Mouse (Mus musculus) lung, postnatal 0 days (tissue): Measurements from ENCODE around the gene Dgkk. TPM values are rescaled to one million over a fixed set of nuclear protein-coding genes. Genes with fewer than 3 reads are reported as not detected.
A peak's percentile ranks its signal among the peaks of the same experiment; 100 is the strongest.

Experiments
- ATAC-seq: fragments of 200-750 bp; cut with Nextera tagmentation; 2 replicates; pipeline ENCODE4 v1.8.0; 2017; ENCODE audit warnings: moderate library complexity
- DNase-seq: peaks from one replicate; pipeline ENCODE4 v3.0.0-alpha.2; 2016; ENCODE audit warnings: low spot score
- H3K27ac ChIP-seq: fragments of 300-500 bp; sonication (generic); 2 replicates; pipeline ENCODE4 v1.5.1; 2014; ENCODE audit warnings: antibody characterized with exemption, mild to moderate bottlenecking, low read length, mixed read lengths
- H3K27me3 ChIP-seq: fragments of 300-500 bp; sonication (generic); replicated peaks from 2 replicates; pipeline ENCODE4 v1.6.1; 2014; ENCODE audit warnings: low read length, mixed read lengths; ENCODE audit not compliant: insufficient read depth
- H3K36me3 ChIP-seq: fragments of 300-500 bp; sonication (generic); 2 replicates; pipeline ENCODE4 v1.6.1; 2014; ENCODE audit warnings: low read length, mixed read lengths; ENCODE audit not compliant: insufficient read depth
- H3K4me1 ChIP-seq: fragments of 300-500 bp; sonication (generic); 2 replicates; pipeline ENCODE4 v1.6.1; 2014; ENCODE audit warnings: antibody characterized with exemption, low read depth, low read length, mixed read lengths; ENCODE audit not compliant: insufficient read depth
- H3K4me2 ChIP-seq: fragments of 300-500 bp; sonication (generic); replicated peaks from 2 replicates; pipeline ENCODE4 v1.6.1; 2014; ENCODE audit warnings: low read depth, mild to moderate bottlenecking, low read length, moderate library complexity, mixed read lengths
- H3K4me3 ChIP-seq: fragments of 300-500 bp; sonication (generic); 2 replicates; pipeline ENCODE4 v1.5.1; 2014; ENCODE audit warnings: low read depth, low read length
- H3K9ac ChIP-seq: fragments of 300-500 bp; sonication (generic); replicated peaks from 2 replicates; pipeline ENCODE4 v1.6.1; 2014; ENCODE audit warnings: low read depth, mild to moderate bottlenecking
- H3K9me3 ChIP-seq: fragments of 300-500 bp; sonication (generic); 2 replicates; pipeline ENCODE4 v1.6.1; 2016; ENCODE audit warnings: low read length, mixed read lengths
- CTCF ChIP-seq: IDR thresholded peaks from 2 replicates; pipeline ENCODE4 v1.5.1; 2016; ENCODE audit warnings: antibody characterized with exemption, mild to moderate bottlenecking
- EP300 ChIP-seq: IDR thresholded peaks from 2 replicates; pipeline ENCODE4 v1.6.1; 2016; ENCODE audit warnings: antibody characterized with exemption, mild to moderate bottlenecking, control low read depth
- WGBS: fragments of 180-500 bp; shearing (Covaris S2); extraction: QIAGEN DNeasy Blood & Tissue Kit; methylation state at CpG from one replicate; pipeline ENCODE4 v1.1.7; 2014; 5-methylcytosine and 5-hydroxymethylcytosine counted together
- polyA plus RNA-seq: library from polyadenylated mRNA; unstranded; fragments of >200 nt; fragmentation: Nextera tagmentation; extraction: Ambion mirVana; gene quantifications from 2 replicates; pipeline ENCODE4 v1.2.1, GENCODE M21; 2015

Dgkk gene
- polyA plus RNA-seq, 1 experiment from 2014 or later, result 0.08 TPM

- H3K9ac ChIP-seq, result no peak overlapping the region
- H3K4me3 ChIP-seq, result no peak overlapping the region
- no peak for TF ChIP-seq EP300
- no peak for TF ChIP-seq CTCF
- ATAC-seq (no peak), DNase-seq (no peak)
- 14% methylated on average over 9 of the region's 16 CpGs for WGBS
- H3K4me2 ChIP-seq, result no peak overlapping the region
- no peaks in the 10 kb centered on the region for H3K36me3 ChIP-seq
- no peaks in the 10 kb centered on the region; the same call in 1 of the 2 replicates for H3K27me3 ChIP-seq
- H3K27ac ChIP-seq, result no peak overlapping the region
- no peaks in the 10 kb centered on the region for H3K4me1 ChIP-seq
- H3K9me3 ChIP-seq, result no peaks in the 10 kb centered on the region
Observed at GRCm38 (mm10) chrX:6779969-6780539, 948 bp downstream of the Dgkk start.

- H3K4me1 ChIP-seq, result no peaks in the 10 kb centered on the region
- ATAC-seq (no peak), DNase-seq (no peak)
- WGBS, result 28% methylated on average over 2 of the region's 2 CpGs
- peak; percentile 37 for TF ChIP-seq CTCF
- TF ChIP-seq EP300, result no peak
- H3K36me3 ChIP-seq, result no peaks in the 10 kb centered on the region
- no peak overlapping the region for H3K9ac ChIP-seq
- H3K4me3 ChIP-seq, result no peak overlapping the region
- H3K9me3 ChIP-seq, result no peaks in the 10 kb centered on the region
- no peak overlapping the region for H3K27ac ChIP-seq
- no peak overlapping the region for H3K4me2 ChIP-seq
- H3K27me3 ChIP-seq, result no peaks in the 10 kb centered on the region
Observed at GRCm38 (mm10) chrX:6832553-6832952, 53.4 kb downstream of the Dgkk start.

- WGBS, result 74% methylated on average over 3 of the region's 3 CpGs
- no peak for DNase-seq
- no peaks in the 10 kb centered on the region for H3K9me3 ChIP-seq
- H3K4me1 ChIP-seq, result no peaks in the 10 kb centered on the region
- no peak overlapping the region for H3K4me2 ChIP-seq
- no peak for ATAC-seq
- H3K4me3 ChIP-seq, result no peak overlapping the region
- TF ChIP-seq CTCF (no peak), EP300 (no peak)
- H3K27ac ChIP-seq, result no peak overlapping the region
- H3K27me3 ChIP-seq, result no peaks in the 10 kb centered on the region
- no peaks in the 10 kb centered on the region for H3K36me3 ChIP-seq
- no peak overlapping the region for H3K9ac ChIP-seq
Observed at GRCm38 (mm10) chrX:6853466-6853865, 74.4 kb downstream of the Dgkk start.

GRCm38 (mm10) chrX:6854136-6854535 lies 75.0 kb downstream of the Dgkk start:
- Histone ChIP-seq H3K4me1 (no peaks in the 10 kb centered on the region), H3K27ac (no peak overlapping the region), H3K4me2 (no peak overlapping the region), H3K27me3 (no peaks in the 10 kb centered on the region), H3K36me3 (no peaks in the 10 kb centered on the region), H3K4me3 (no peak overlapping the region), H3K9ac (no peak overlapping the region), H3K9me3 (no peaks in the 10 kb centered on the region)
- 74% methylated on average over 5 of the region's 5 CpGs for WGBS
- DNase-seq (no peak), ATAC-seq (no peak)
- no peak for TF ChIP-seq CTCF
- no peak for TF ChIP-seq EP300

GRCm38 (mm10) chrX:6893933-6894332 lies 114.8 kb downstream of the Dgkk start:
- Histone ChIP-seq H3K27me3 (no peaks in the 10 kb centered on the region), H3K36me3 (no peaks in the 10 kb centered on the region), H3K9me3 (no peaks in the 10 kb centered on the region), H3K27ac (no peak overlapping the region), H3K4me2 (no peak overlapping the region; the same call in 1 of the 2 replicates), H3K9ac (no peak overlapping the region), H3K4me1 (no peaks in the 10 kb centered on the region), H3K4me3 (no peak overlapping the region)
- DNase-seq (no peak), ATAC-seq (no peak)
- TF ChIP-seq EP300 (no peak), CTCF (no peak)
- 29% methylated on average over 5 of the region's 5 CpGs for WGBS

GRCm38 (mm10) chrX:6911047-6911446 lies 131.9 kb downstream of the Dgkk start:
- no peak for ATAC-seq
- Histone ChIP-seq H3K36me3 (no peaks in the 10 kb centered on the region), H3K4me2 (no peak overlapping the region), H3K9ac (no peak overlapping the region), H3K4me3 (no peak overlapping the region), H3K9me3 (no peaks in the 10 kb centered on the region), H3K27me3 (no peaks in the 10 kb centered on the region), H3K27ac (no peak overlapping the region), H3K4me1 (no peaks in the 10 kb centered on the region)
- TF ChIP-seq CTCF (no peak), EP300 (no peak)
- WGBS, result 88% methylated on average over 2 of the region's 2 CpGs
- DNase-seq, result no peak

- WGBS, result 67% methylated on average over 5 of the region's 5 CpGs
- Histone ChIP-seq H3K36me3 (no peaks in the 10 kb centered on the region), H3K27ac (no peak overlapping the region), H3K9me3 (no peaks in the 10 kb centered on the region), H3K4me1 (no peaks in the 10 kb centered on the region), H3K4me2 (no peak overlapping the region), H3K4me3 (no peak overlapping the region), H3K9ac (no peak overlapping the region), H3K27me3 (no peaks in the 10 kb centered on the region)
- TF ChIP-seq EP300, result no peak
- peak; percentile 66 for TF ChIP-seq CTCF
- peak; percentile 50 for DNase-seq
- ATAC-seq, result no peak
Observed at GRCm38 (mm10) chrX:6922165-6922564, 143.1 kb downstream of the Dgkk start.
